ENCODE assay signal across 8 mouse cellular contexts in genomic region chr10:81543633-81544032, GRCm38 (mm10). TPM values are rescaled to one million over a fixed set of nuclear protein-coding genes. Genes with fewer than 3 reads are reported as not detected.
DNase-seq lines count a peak whose midpoint lies in the region; ATAC-seq and TF ChIP-seq lines count a peak whose summit lies in the region.

No protein-coding gene starts in this region.

- no peaks in the 10 kb centered on the region for H3K9me3 ChIP-seq in megakaryocyte, embryonic 14.5 days
- no peaks in the 10 kb centered on the region for H3K9me3 ChIP-seq in limb, embryonic 14.5 days (ENCODE audit: control insufficient read depth, low read length)
- H3K9me3 ChIP-seq in stomach, embryonic 16.5 days (replicated peaks; ENCODE audit: control insufficient read depth, low read length), result no peaks in the 10 kb centered on the region

- no peak for DNase-seq in cerebellum, adult 2 months
- DNase-seq in cerebellum, postnatal 4 days (ENCODE audit: low spot score in 2 of 2), result no peak
- no peak for DNase-seq in limb, embryonic 14.5 days (ENCODE audit: low spot score)
- no peak for DNase-seq in left cerebral cortex, adult 9 months (ENCODE audit: low spot score in 2 of 2)
- DNase-seq in right cerebral cortex, adult 2 months (ENCODE audit: low spot score in 2 of 2), result no peak

- H3K4me2 ChIP-seq in limb, embryonic 14.5 days (replicated peaks; ENCODE audit: low read depth, low read length, severe bottlenecking), result peak overlapping the region; percentile 94
- peak overlapping the region; percentile 92 for H3K4me2 ChIP-seq in stomach, embryonic 16.5 days (ENCODE audit: low read depth, low read length)

- H3K4me1 ChIP-seq in cerebellum, adult 2 months (ENCODE audit: control insufficient read depth, insufficient read depth, low read length), result peaks cover 45% of the 10 kb centered on the region
- H3K4me1 ChIP-seq in megakaryocyte, embryonic 14.5 days, result peaks cover 79% of the 10 kb centered on the region
- H3K4me1 ChIP-seq in limb, embryonic 14.5 days (ENCODE audit: control insufficient read depth, insufficient read depth, low read length), result peaks cover 17% of the 10 kb centered on the region
- peaks cover 30% of the 10 kb centered on the region for H3K4me1 ChIP-seq in stomach, embryonic 16.5 days (ENCODE audit: control insufficient read depth, insufficient read depth, low read length)

- no peaks in the 10 kb centered on the region for H3K27me3 ChIP-seq in cerebellum, adult 2 months (ENCODE audit: control insufficient read depth, insufficient read depth, low read length)
- H3K27me3 ChIP-seq in megakaryocyte, embryonic 14.5 days (replicated peaks), result no peaks in the 10 kb centered on the region
- no peaks in the 10 kb centered on the region for H3K27me3 ChIP-seq in limb, embryonic 14.5 days (ENCODE audit: control insufficient read depth, insufficient read depth, low read length)
- H3K27me3 ChIP-seq in stomach, embryonic 16.5 days (ENCODE audit: control insufficient read depth, insufficient read depth, low read length), result no peaks in the 10 kb centered on the region

- no peak for ATAC-seq in megakaryocyte, adult 5-6 weeks (ENCODE audit: poor library complexity, severe bottlenecking)
- no peak for ATAC-seq in limb, embryonic 14.5 days (ENCODE audit: low FRiP score, low read depth)
- ATAC-seq in stomach, embryonic 16.5 days (ENCODE audit: insufficient read depth, low FRiP score), result no peak

- no peak overlapping the region for H3K27ac ChIP-seq in cerebellum, adult 2 months (ENCODE audit: insufficient read depth, low read length)
- no peak overlapping the region for H3K27ac ChIP-seq in limb, embryonic 14.5 days (replicated peaks; ENCODE audit: low read depth, low read length)
- no peak overlapping the region for H3K27ac ChIP-seq in stomach, embryonic 16.5 days (ENCODE audit: low read length)

- H3K36me3 ChIP-seq in megakaryocyte, embryonic 14.5 days (replicated peaks; ENCODE audit: low read length), result peaks cover 45% of the 10 kb centered on the region
- peaks cover 13% of the 10 kb centered on the region; the same call in 1 of the 2 replicates for H3K36me3 ChIP-seq in limb, embryonic 14.5 days (ENCODE audit: control insufficient read depth, insufficient read depth, low read length)
- H3K36me3 ChIP-seq in stomach, embryonic 16.5 days (ENCODE audit: control insufficient read depth, insufficient read depth, low read length), result 0 out of 2 replicates have a peak, but pooled peaks cover 3% of the 10 kb centered on the region

- TF ChIP-seq CTCF in cerebellum, adult 2 months (IDR thresholded peaks at IDR 0.05; ENCODE audit: borderline replicate concordance, insufficient read depth, low read depth, low read length), result no peak

- 42% methylated on average over 1 of the region's 1 CpGs for WGBS in cerebellum, adult 2 months
- WGBS in limb, embryonic 14.5 days, result 71% methylated on average over 1 of the region's 1 CpGs
- 58% methylated on average over 1 of the region's 1 CpGs for WGBS in stomach, embryonic 16.5 days

- peak overlapping the region; percentile 79 for H3K4me3 ChIP-seq in cerebellum, adult 2 months (replicated peaks; ENCODE audit: insufficient read depth, low read depth, low read length)
- H3K4me3 ChIP-seq in megakaryocyte, embryonic 14.5 days (replicated peaks), result peak overlapping the region; percentile 98
- peak overlapping the region; percentile 93 for H3K4me3 ChIP-seq in limb, embryonic 14.5 days (replicated peaks; ENCODE audit: low read length)
- peak overlapping the region; percentile 98 for H3K4me3 ChIP-seq in stomach, embryonic 16.5 days (replicated peaks; ENCODE audit: low read length)

- peak overlapping the region; percentile 90 for H3K9ac ChIP-seq in limb, embryonic 14.5 days (ENCODE audit: low read depth, low read length, severe bottlenecking)
- H3K9ac ChIP-seq in stomach, embryonic 16.5 days (ENCODE audit: low read length), result peak overlapping the region; percentile 94

- TF ChIP-seq POLR2A in cerebellum, adult 2 months (IDR thresholded peaks at IDR 0.05; ENCODE audit: borderline replicate concordance, insufficient read depth, low read length), result no peak
- TF ChIP-seq POLR2A in limb, embryonic 14.5 days (IDR thresholded peaks at IDR 0.05; ENCODE audit: borderline replicate concordance, extremely low read depth, insufficient read depth, insufficient read length), result no peak

RNA-seq across cellular contexts. Expression of gene Gna11, which starts 1.4 kb away (rescaled TPM):
- polyA plus RNA-seq in cerebellum, adult 2 months (2012; rRNA removed), result 105 and 107 TPM in 2 replicates
- 7.3 and 10.2 TPM in 2 replicates for polyA plus RNA-seq in megakaryocyte, embryonic 14.5 days (2012; ENCODE audit: insufficient read depth, low replicate concordance)
- 4.9 and 7.8 TPM in 2 replicates for total RNA-seq in megakaryocyte, adult 5-6 weeks (2015)
- 7.1 and 8.1 TPM in 2 replicates for total RNA-seq in megakaryocyte, adult 5-6 weeks (2017)
- 97.4 and 116 TPM in 2 replicates for polyA plus RNA-seq in limb, embryonic 14.5 days (2012; rRNA removed)
- 89.1 and 91.7 TPM in 2 replicates for polyA plus RNA-seq in limb, embryonic 14.5 days (2014; fragmentation: Nextera tagmentation; extraction: Ambion mirVana)
- 101 and 105 TPM in 2 replicates for polyA plus RNA-seq in stomach, embryonic 16.5 days (2015; fragmentation: Nextera tagmentation; extraction: Ambion mirVana)

RNA-seq across cellular contexts. Expression of gene Aes, which starts 15.7 kb away (rescaled TPM):
- polyA plus RNA-seq in cerebellum, adult 2 months (2012; rRNA removed), result 1,117 and 1,168 TPM in 2 replicates
- 2,412 and 5,687 TPM in 2 replicates for polyA plus RNA-seq in megakaryocyte, embryonic 14.5 days (2012; ENCODE audit: insufficient read depth, low replicate concordance)
- total RNA-seq in megakaryocyte, adult 5-6 weeks (2015), result 345 and 384 TPM in 2 replicates
- 238 and 282 TPM in 2 replicates for total RNA-seq in megakaryocyte, adult 5-6 weeks (2017)
- 472 and 473 TPM in 2 replicates for polyA plus RNA-seq in limb, embryonic 14.5 days (2012; rRNA removed)
- polyA plus RNA-seq in limb, embryonic 14.5 days (2014; fragmentation: Nextera tagmentation; extraction: Ambion mirVana), result 380 and 393 TPM in 2 replicates
- polyA plus RNA-seq in stomach, embryonic 16.5 days (2015; fragmentation: Nextera tagmentation; extraction: Ambion mirVana), result 325 and 351 TPM in 2 replicates

RNA-seq across cellular contexts. Expression of gene Gna15, which starts 19.6 kb away (rescaled TPM):
- 1.3 and 1.4 TPM in 2 replicates for polyA plus RNA-seq in cerebellum, adult 2 months (2012; rRNA removed)
- polyA plus RNA-seq in megakaryocyte, embryonic 14.5 days (2012; ENCODE audit: insufficient read depth, low replicate concordance), result 31.7 and 48.4 TPM in 2 replicates
- total RNA-seq in megakaryocyte, adult 5-6 weeks (2015), result 34.3 and 35.9 TPM in 2 replicates
- total RNA-seq in megakaryocyte, adult 5-6 weeks (2017), result 31.5 and 42.4 TPM in 2 replicates
- 3.7 and 3.8 TPM in 2 replicates for polyA plus RNA-seq in limb, embryonic 14.5 days (2012; rRNA removed)
- 3.4 and 3.8 TPM in 2 replicates for polyA plus RNA-seq in limb, embryonic 14.5 days (2014; fragmentation: Nextera tagmentation; extraction: Ambion mirVana)
- 9.0 and 11.0 TPM in 2 replicates for polyA plus RNA-seq in stomach, embryonic 16.5 days (2015; fragmentation: Nextera tagmentation; extraction: Ambion mirVana)

RNA-seq across cellular contexts. Expression of gene Tle2, which starts 30.7 kb away (rescaled TPM):
- polyA plus RNA-seq in cerebellum, adult 2 months (2012; rRNA removed), result 282 and 321 TPM in 2 replicates
- polyA plus RNA-seq in megakaryocyte, embryonic 14.5 days (2012; ENCODE audit: insufficient read depth, low replicate concordance), result 18.9 and 34.3 TPM in 2 replicates
- total RNA-seq in megakaryocyte, adult 5-6 weeks (2015), result 1.1 and 3.3 TPM in 2 replicates
- 0.51 and 1.8 TPM in 2 replicates for total RNA-seq in megakaryocyte, adult 5-6 weeks (2017)
- 250 and 345 TPM in 2 replicates for polyA plus RNA-seq in limb, embryonic 14.5 days (2012; rRNA removed)
- 38.1 and 52.2 TPM in 2 replicates for polyA plus RNA-seq in limb, embryonic 14.5 days (2014; fragmentation: Nextera tagmentation; extraction: Ambion mirVana)
- 20.6 and 23.6 TPM in 2 replicates for polyA plus RNA-seq in stomach, embryonic 16.5 days (2015; fragmentation: Nextera tagmentation; extraction: Ambion mirVana)

RNA-seq across cellular contexts. Expression of gene S1pr4, which starts 43.7 kb away (rescaled TPM):
- polyA plus RNA-seq in cerebellum, adult 2 months (2012; rRNA removed), result 0.67 and 1.1 TPM in 2 replicates
- 7.4 and 9.1 TPM in 2 replicates for polyA plus RNA-seq in megakaryocyte, embryonic 14.5 days (2012; ENCODE audit: insufficient read depth, low replicate concordance)
- 22.8 and 23.9 TPM in 2 replicates for total RNA-seq in megakaryocyte, adult 5-6 weeks (2015)
- 28.1 and 29.3 TPM in 2 replicates for total RNA-seq in megakaryocyte, adult 5-6 weeks (2017)
- polyA plus RNA-seq in limb, embryonic 14.5 days (2012; rRNA removed), result 0.50 and 0.79 TPM in 2 replicates
- 0.23 and 0.66 TPM in 2 replicates for polyA plus RNA-seq in limb, embryonic 14.5 days (2014; fragmentation: Nextera tagmentation; extraction: Ambion mirVana)
- polyA plus RNA-seq in stomach, embryonic 16.5 days (2015; fragmentation: Nextera tagmentation; extraction: Ambion mirVana), result 1.2 TPM in 2 replicates
